ENCODE assay signal across 7 mouse cellular contexts in the genomic region with DNA sequence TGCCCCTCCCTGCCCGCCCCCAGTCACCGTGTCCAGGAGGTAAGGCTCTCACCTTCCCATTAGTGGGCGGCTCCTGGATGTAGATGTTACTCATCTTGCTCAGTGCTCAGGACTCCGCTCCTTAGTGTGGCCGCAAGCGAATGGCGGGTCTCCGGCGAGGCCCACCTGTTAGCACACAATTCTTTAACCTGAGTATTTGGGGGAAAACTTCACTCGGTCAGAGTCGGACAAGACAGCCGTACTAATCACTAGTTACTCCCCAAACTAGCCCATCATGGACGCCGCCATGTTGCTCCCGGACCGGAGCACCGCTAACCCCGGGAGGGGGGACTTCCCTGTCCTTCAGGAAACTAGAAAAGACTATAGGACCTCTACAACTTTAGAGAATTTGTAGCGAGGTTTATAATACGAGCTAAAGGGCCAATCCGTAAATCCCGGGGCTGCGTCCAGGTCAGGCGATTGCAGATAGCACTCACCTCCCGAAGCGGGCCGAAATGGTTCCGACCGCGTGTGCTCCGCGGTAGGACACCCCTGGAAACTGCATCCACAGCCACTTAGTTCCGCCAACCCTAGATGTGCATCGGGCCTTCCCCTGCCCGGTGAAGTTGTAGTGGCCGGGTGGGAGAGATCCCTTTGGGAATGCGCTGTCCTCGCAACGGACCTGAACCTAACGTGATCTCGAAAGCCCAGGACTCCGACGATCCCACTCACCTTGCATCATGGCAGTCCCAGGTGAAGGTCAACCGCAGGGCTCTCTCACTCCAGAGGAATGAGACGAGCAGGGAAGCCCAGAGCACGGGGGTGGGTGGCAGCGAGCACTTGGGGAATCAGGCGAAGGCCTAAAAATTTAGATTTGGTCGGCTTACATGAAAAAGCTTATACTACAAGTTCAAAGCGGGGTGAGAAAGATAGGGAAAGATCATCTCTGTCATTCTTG. TPM values are rescaled to one million over a fixed set of nuclear protein-coding genes. Genes with fewer than 3 reads are reported as not detected.
A peak's percentile ranks its signal among the peaks of the same experiment; 100 is the strongest.
DNase-seq lines count a peak whose midpoint lies in the region; ATAC-seq lines count a peak whose summit lies in the region.

TSS of gene Cwc27 (minus strand) at position 508 of the 937 bp plus-strand sequence.

- peaks cover 5% of the 10 kb centered on the region; the same call in 1 of the 2 replicates for H3K4me1 ChIP-seq in intestine, embryonic 15.5 days (replicated peaks)
- H3K4me1 ChIP-seq in midbrain, embryonic 10.5 days: peaks cover 27% of the 10 kb centered on the region

- ATAC-seq in intestine, embryonic 15.5 days: peak; percentile 94

- under 1% methylated on average over 50 of the region's 50 CpGs for WGBS in intestine, embryonic 15.5 days
- under 1% methylated on average over 50 of the region's 50 CpGs for WGBS in midbrain, embryonic 10.5 days

- peak within 1 kb of the TSS; percentile 83 for H3K9ac ChIP-seq in intestine, embryonic 15.5 days

- no peaks in the 10 kb centered on the region for H3K36me3 ChIP-seq in intestine, embryonic 15.5 days
- H3K36me3 ChIP-seq in midbrain, embryonic 10.5 days: peaks cover 9% of the 10 kb centered on the region; the same call in 1 of the 2 replicates

- peak within 1 kb of the TSS; percentile 74 for H3K27ac ChIP-seq in intestine, embryonic 15.5 days
- H3K27ac ChIP-seq in midbrain, embryonic 10.5 days (replicated peaks): peak within 1 kb of the TSS; percentile 98

- no peaks in the 10 kb centered on the region for H3K27me3 ChIP-seq in intestine, embryonic 15.5 days (replicated peaks)
- H3K27me3 ChIP-seq in midbrain, embryonic 10.5 days (ENCODE audit: low read depth, poor library complexity, severe bottlenecking): no peaks in the 10 kb centered on the region

- intact Hi-C loops in gastrocnemius, postnatal 36 days (cut with DNase I): no loop called here
- intact Hi-C loops in left cerebral cortex, postnatal 25 days (cut with DNase I): loop anchor here (5.0 to 10.0 kb wide), 2 partner anchors 235 to 558 kb away; partner anchors contain the start of gene Rgs7bp

- H3K4me2 ChIP-seq in intestine, embryonic 15.5 days (replicated peaks): peak within 1 kb of the TSS; percentile 70

- DNase-seq in adrenal gland, adult 18-20 months (ENCODE audit: low spot score in 2 of 2): peak; percentile 76 to 81
- DNase-seq in embryo, embryonic 11 days: peak; percentile 90
- DNase-seq in gastrocnemius, postnatal 36 days: peak; percentile 59 to 87
- DNase-seq in left cerebral cortex, postnatal 25 days (ENCODE audit: low spot score in 2 of 2): peak; percentile 86 to 87
- peak; percentile 85 for DNase-seq in midbrain, embryonic 10.5 days (ENCODE audit: low spot score)
- peak; percentile 76 for DNase-seq in right cerebral cortex, postnatal 4 days

- H3K4me3 ChIP-seq in intestine, embryonic 15.5 days (replicated peaks): peak within 1 kb of the TSS; percentile 70
- H3K4me3 ChIP-seq in midbrain, embryonic 10.5 days: peak within 1 kb of the TSS; percentile 76

- no peaks in the 10 kb centered on the region for H3K9me3 ChIP-seq in intestine, embryonic 15.5 days
- no peaks in the 10 kb centered on the region for H3K9me3 ChIP-seq in midbrain, embryonic 10.5 days (replicated peaks)

RNA-seq across cellular contexts. Expression of gene Cwc27, which starts in this region (rescaled TPM):
- total RNA-seq in adrenal gland, adult 18-20 months (2021): 10 to 100 TPM; 11.6 to 13.0 TPM
- 10 to 100 TPM; 10.4 to 11.6 TPM for total RNA-seq in gastrocnemius, postnatal 36 days (2021)
- 27.4 and 28.3 TPM in 2 replicates for polyA plus RNA-seq in intestine, embryonic 15.5 days (2015; fragmentation: Nextera tagmentation; extraction: Ambion mirVana)
- total RNA-seq in left cerebral cortex, postnatal 25 days (2021): 10 to 100 TPM; 14.1 to 16.0 TPM
- 34.1 and 35.5 TPM in 2 replicates for polyA plus RNA-seq in midbrain, embryonic 10.5 days (2016; fragmentation: Nextera tagmentation; extraction: Ambion mirVana)

Comparison
In these comparisons a context has a peak if more than half of its experiments do, and no peak if none do; other contexts are left out.
1. Peak in every context shown above with its lines: DNase-seq, ATAC-seq, H3K4me3 ChIP-seq and H3K27ac ChIP-seq.